Mouse (Mus musculus) embryonic facial prominence, embryonic 11.5 days (tissue): ENCODE data around the gene Ubp1. TPM values are rescaled to one million over a fixed set of nuclear protein-coding genes. Genes with fewer than 3 reads are reported as not detected.
A peak's percentile ranks its signal among the peaks of the same experiment; 100 is the strongest.
"Not testable (repeated sequence)": the region's sequence is repeated elsewhere in the genome, so short reads cannot be mapped to it uniquely, and the experiment has no call there.

ENCODE experiments used
- ATAC-seq: fragments of 200-750 bp; cut with Nextera tagmentation; replicated peaks from 2 replicates; pipeline ENCODE4 v1.8.0; 2017; ENCODE audit warnings: low read depth; ENCODE audit not compliant: insufficient number of reproducible peaks, low FRiP score, low TSS enrichment
- DNase-seq: peaks from one replicate; pipeline ENCODE4 v3.0.0-alpha.2; 2015; ENCODE audit warnings: low spot score
- H3K27ac ChIP-seq: fragments of 300-500 bp; sonication (generic); replicated peaks from 2 replicates; pipeline ENCODE4 v1.5.1; 2014; ENCODE audit warnings: mild to moderate bottlenecking, low read depth, low read length, control low read depth
- H3K27me3 ChIP-seq: fragments of 300-500 bp; sonication (generic); 2 replicates; pipeline ENCODE4 v1.6.1; 2014; ENCODE audit warnings: mild to moderate bottlenecking, low read length, moderate library complexity, mixed read lengths; ENCODE audit not compliant: control insufficient read depth, insufficient read depth
- H3K36me3 ChIP-seq: fragments of 300-500 bp; sonication (generic); replicated peaks from 2 replicates; pipeline ENCODE4 v1.6.1; 2014; ENCODE audit warnings: low read depth, mild to moderate bottlenecking, low read length, moderate library complexity, mixed read lengths; ENCODE audit not compliant: control insufficient read depth, insufficient read depth
- H3K4me1 ChIP-seq: fragments of 300-500 bp; sonication (generic); 2 replicates; pipeline ENCODE4 v1.6.1; 2014; ENCODE audit warnings: low read length, mixed read lengths; ENCODE audit not compliant: control insufficient read depth, insufficient read depth
- H3K4me2 ChIP-seq: fragments of 300-500 bp; sonication (generic); 2 replicates; pipeline ENCODE4 v1.6.1; 2014; ENCODE audit warnings: low read depth, mild to moderate bottlenecking, control low read depth, low read length, moderate library complexity
- H3K4me3 ChIP-seq: fragments of 300-500 bp; sonication (generic); 2 replicates; pipeline ENCODE4 v1.5.1; 2014; ENCODE audit warnings: low read depth, low read length, control low read depth
- H3K9ac ChIP-seq: fragments of 300-500 bp; sonication (generic); replicated peaks from 2 replicates; pipeline ENCODE4 v1.6.1; 2014; ENCODE audit warnings: mild to moderate bottlenecking, control low read depth, low read length
- H3K9me3 ChIP-seq: fragments of 300-500 bp; sonication (generic); replicated peaks from 2 replicates; pipeline ENCODE4 v1.6.1; 2016; ENCODE audit warnings: mild to moderate bottlenecking, low read length, inconsistent platforms, mixed read lengths; ENCODE audit not compliant: control insufficient read depth
- WGBS: fragments of 180-500 bp; shearing (Covaris S2); extraction: QIAGEN DNeasy Blood & Tissue Kit; methylation state at CpG from one replicate; pipeline ENCODE4 v1.1.7; 2014; 5-methylcytosine and 5-hydroxymethylcytosine counted together
- polyA plus RNA-seq: library from polyadenylated mRNA; unstranded; fragments of >200 nt; fragmentation: Nextera tagmentation; extraction: Ambion mirVana; gene quantifications from 2 replicates; pipeline ENCODE4 v1.2.1, GENCODE M21; 2014

Gene Ubp1
- polyA plus RNA-seq, result 40.6 and 43.2 TPM in 2 replicates

DNA sequence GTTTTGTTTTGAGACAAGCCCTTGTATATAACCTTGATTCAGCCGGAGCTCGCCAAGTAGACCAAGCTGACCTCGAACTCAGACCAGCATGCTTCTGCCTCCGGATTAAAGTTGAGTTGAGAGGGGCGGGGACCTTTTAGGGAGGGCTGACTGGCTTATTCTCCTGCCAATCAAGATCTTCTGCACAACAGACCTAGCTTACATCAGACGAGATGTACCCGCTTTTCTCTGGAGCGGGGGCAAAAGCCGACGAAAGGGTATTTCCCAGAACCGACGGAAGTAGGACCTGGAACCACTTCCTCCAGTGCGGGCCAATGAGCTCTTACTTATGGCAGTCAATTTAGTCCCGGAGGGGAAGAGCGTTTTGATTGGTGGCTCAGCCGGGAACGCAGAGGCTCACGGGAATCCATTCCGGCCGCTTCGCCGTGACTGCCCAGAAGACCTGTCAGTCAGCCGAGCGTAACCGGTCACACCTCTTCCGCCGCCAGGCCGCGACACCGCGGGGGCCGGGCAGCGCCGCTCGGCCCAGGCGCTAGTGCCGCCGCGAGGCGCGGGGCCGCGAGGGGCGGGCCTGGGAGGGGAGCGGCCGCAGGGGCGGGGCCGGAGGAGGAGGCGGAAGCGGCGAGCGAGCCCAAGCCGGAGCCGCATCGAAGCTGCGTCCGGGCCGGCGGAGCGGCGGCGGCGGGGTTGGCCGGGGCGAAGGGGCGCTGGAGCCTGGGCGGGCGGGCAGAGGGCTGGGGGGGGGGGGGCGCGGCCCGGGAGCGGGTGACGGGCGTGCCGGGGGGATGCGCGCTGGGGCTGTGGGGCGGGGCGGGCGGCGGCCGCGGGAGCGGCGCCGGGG, at the start of gene Ubp1:
Gene Ubp1, plus strand, starts transcription at position 401 of the 841 bp plus-strand sequence.
- Histone ChIP-seq H3K27me3 (no peaks in the 10 kb centered on the region), H3K27ac (peak within 1 kb of the TSS; percentile 80), H3K4me2 (peak within 1 kb of the TSS; percentile 80), H3K36me3 (no peaks in the 10 kb centered on the region), H3K9me3 (no peaks in the 10 kb centered on the region), H3K4me3 (peak within 1 kb of the TSS; percentile 96), H3K4me1 (no peaks in the 10 kb centered on the region), H3K9ac (peak within 1 kb of the TSS; percentile 92)
- DNase-seq, result peak; percentile 98
- under 1% methylated on average over 55 of the region's 86 CpGs for WGBS
- peak; percentile 98 for ATAC-seq

DNA sequence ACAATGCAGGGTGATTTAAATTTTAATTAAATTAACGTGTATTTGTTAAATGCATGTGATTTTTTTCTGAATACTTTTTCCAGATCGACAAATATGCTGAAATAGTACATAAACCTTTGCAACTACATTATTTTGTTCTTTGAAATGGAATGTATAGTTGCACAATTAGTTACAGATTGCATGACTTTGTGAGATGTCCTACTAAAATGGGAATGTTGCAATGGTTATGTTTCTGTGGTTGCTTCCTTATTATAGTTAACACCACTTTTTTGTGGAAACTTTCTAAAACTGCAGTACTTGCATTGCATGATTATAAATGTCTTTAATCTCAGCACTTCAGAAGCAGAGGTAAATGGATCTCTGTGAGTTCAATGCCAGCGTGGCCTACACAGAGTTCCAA, 35.8 kb upstream of the Ubp1 start:
- no peak for ATAC-seq
- 91% methylated on average over 3 of the region's 3 CpGs for WGBS
- no peaks in the 10 kb centered on the region for H3K4me1 ChIP-seq
- no peak overlapping the region for H3K4me3 ChIP-seq
- no peak overlapping the region for H3K9ac ChIP-seq
- DNase-seq, result no peak
- H3K27me3 ChIP-seq, result no peaks in the 10 kb centered on the region
- H3K4me2 ChIP-seq, result no peak overlapping the region
- 0 out of 2 replicates have a peak, but pooled peaks cover 2% of the 10 kb centered on the region for H3K36me3 ChIP-seq
- no peaks in the 10 kb centered on the region for H3K9me3 ChIP-seq
- no peak overlapping the region for H3K27ac ChIP-seq

DNA sequence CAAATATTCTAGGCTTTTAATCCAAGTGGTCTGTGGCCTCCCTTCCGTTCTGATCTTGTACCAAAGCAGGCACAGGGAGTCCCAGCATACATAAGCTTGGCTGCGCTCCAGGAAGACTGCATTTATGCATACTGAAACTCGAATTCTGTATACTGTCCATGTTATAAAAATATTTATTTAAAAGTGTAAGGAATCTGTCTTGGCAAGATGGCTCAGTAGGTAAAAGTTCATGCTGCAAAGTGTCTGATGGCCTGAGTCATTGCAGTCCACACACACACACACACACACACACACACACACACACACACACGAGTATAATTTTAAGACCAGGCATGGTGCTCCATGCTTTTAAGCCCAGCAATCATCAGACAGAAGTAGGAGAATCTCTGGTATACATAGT, 27.6 kb upstream of the Ubp1 start:
- no peak overlapping the region for H3K27ac ChIP-seq
- H3K36me3 ChIP-seq, result peaks cover 2% of the 10 kb centered on the region
- H3K4me1 ChIP-seq, result no peaks in the 10 kb centered on the region
- DNase-seq (no peak), ATAC-seq (no peak)
- H3K9ac ChIP-seq, result no peak overlapping the region
- 89% methylated on average over 4 of the region's 4 CpGs for WGBS
- H3K27me3 ChIP-seq, result no peaks in the 10 kb centered on the region
- no peak overlapping the region for H3K4me2 ChIP-seq
- H3K9me3 ChIP-seq, result no peaks in the 10 kb centered on the region
- no peak overlapping the region for H3K4me3 ChIP-seq

DNA sequence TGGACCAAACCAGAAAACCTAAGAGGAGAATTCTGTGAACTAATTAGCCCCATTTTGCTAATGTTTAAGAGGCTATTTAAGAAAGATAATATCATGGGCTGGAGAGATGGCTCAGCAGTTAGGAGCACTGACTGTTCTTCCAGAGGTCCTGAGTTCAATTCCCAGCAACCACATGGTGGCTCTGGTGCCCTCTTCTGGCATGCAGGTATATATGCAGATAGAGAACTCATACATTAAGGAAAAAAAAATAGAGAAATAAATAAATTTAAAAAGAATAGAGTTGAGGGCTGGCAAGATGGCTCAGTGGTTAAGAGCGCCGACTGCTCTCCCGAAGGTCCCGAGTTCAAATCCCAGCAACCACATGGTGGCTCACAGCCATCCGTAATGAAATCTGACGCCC, 26.4 kb upstream of the Ubp1 start:
- WGBS, result 89% methylated on average over 6 of the region's 6 CpGs
- not testable (repeated sequence) for H3K9ac ChIP-seq, H3K9me3 ChIP-seq, H3K4me1 ChIP-seq, H3K27ac ChIP-seq, ATAC-seq, H3K36me3 ChIP-seq, H3K4me2 ChIP-seq, H3K4me3 ChIP-seq, DNase-seq, H3K27me3 ChIP-seq

DNA sequence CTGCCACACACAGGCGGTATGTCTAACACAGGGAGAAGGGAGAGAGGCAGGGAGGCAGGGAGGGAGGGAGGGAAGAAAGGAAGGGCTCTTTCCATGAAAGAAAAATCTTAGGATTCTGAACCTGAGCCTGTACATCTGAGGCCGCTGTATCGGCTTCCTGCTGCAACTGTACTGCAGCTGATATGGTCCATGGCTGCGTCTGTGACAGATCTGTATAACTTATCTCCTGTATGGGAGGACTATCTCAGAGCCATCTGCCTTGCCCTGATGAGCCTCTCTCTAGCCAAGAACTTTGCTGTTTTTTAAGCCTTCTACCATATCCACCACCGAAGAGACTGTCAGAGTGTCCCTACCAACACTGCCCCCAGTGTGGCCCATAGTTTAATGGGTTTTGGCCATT, 14.9 kb upstream of the Ubp1 start:
- Histone ChIP-seq H3K27ac (no peak overlapping the region), H3K9me3 (no peaks in the 10 kb centered on the region), H3K9ac (no peak overlapping the region), H3K4me3 (no peak overlapping the region), H3K36me3 (no peaks in the 10 kb centered on the region; the same call in 1 of the 2 replicates), H3K27me3 (no peaks in the 10 kb centered on the region), H3K4me1 (no peaks in the 10 kb centered on the region), H3K4me2 (no peak overlapping the region)
- DNase-seq, result no peak
- no peak for ATAC-seq
- 95% methylated on average over 5 of the region's 5 CpGs for WGBS

DNA sequence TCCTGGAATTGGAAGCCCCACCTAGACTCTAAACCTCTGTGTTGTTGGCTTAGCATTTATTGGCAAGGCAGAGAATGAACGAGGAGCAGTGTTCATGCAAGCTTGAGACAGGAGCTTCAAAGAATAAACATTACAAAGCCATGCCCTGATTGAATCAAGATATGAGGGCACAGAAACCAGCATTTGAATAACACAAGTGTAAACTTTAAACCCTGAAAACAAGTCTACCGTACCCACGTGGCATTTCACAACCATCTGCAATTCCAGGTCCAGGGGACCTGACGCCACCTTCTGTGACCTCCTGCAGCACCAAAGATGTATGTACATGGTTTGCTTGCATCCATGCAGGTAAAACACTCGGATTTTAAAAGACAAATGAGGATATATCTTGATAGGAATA, 8.1 kb upstream of the Ubp1 start:
- Histone ChIP-seq H3K36me3 (no peaks in the 10 kb centered on the region), H3K27me3 (no peaks in the 10 kb centered on the region), H3K9me3 (no peaks in the 10 kb centered on the region), H3K4me2 (no peak overlapping the region), H3K27ac (no peak overlapping the region), H3K4me1 (no peaks in the 10 kb centered on the region), H3K9ac (no peak overlapping the region), H3K4me3 (no peak overlapping the region)
- WGBS, result 93% methylated on average over 5 of the region's 5 CpGs
- ATAC-seq, result no peak
- no peak for DNase-seq

DNA sequence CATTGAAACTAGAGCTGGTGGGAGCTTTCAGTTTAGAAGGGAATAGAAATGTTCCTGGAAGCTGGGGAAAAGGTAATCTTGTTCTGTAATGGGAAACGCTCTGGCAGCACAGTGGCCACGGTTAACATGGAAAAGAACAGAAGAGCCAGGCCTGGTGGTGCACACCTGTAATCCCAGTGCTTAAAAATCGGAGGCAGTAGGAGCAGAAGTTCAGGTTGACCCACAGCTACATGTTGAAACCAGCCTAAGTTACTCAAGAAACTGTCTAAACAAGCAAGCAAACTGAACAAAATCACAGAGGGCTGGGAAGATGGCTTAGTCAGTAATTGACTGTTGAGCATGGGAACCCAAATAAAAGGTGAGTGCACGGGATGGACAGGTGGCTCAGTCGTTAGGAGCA, 5.9 kb upstream of the Ubp1 start:
- Histone ChIP-seq H3K27me3 (no peaks in the 10 kb centered on the region), H3K9ac (no peak overlapping the region), H3K4me2 (no peak overlapping the region), H3K4me3 (no peak overlapping the region), H3K27ac (no peak overlapping the region), H3K4me1 (no peaks in the 10 kb centered on the region), H3K36me3 (no peaks in the 10 kb centered on the region), H3K9me3 (no peaks in the 10 kb centered on the region)
- no peak for DNase-seq
- WGBS, result 83% methylated on average over 5 of the region's 5 CpGs
- no peak for ATAC-seq

DNA sequence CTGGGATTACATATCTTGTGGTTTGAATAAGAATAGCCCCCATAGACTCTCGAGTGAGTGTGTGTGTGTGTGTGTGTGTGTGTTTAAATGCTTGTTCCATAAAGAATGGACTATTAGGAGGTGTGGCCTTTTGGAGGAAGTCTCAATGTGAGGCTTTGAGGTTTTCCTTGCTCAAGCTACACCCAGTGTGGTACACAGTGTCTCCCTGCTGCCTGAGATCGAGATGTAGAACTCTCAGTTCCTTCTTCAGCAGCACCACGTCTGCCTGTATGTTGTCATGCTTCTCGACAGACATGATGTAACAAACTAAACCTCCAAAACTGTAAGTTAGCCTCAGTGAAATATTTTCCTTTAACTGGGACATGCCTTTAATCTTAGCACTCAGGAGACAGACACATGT, 2.1 kb upstream of the Ubp1 start:
- 90% methylated on average over 4 of the region's 4 CpGs for WGBS
- H3K4me2 ChIP-seq, result no peak overlapping the region
- H3K27me3 ChIP-seq, result no peaks in the 10 kb centered on the region
- no peaks in the 10 kb centered on the region for H3K9me3 ChIP-seq
- no peaks in the 10 kb centered on the region for H3K4me1 ChIP-seq
- H3K27ac ChIP-seq, result no peak overlapping the region
- no peaks in the 10 kb centered on the region for H3K36me3 ChIP-seq
- DNase-seq, result no peak
- H3K9ac ChIP-seq, result no peak overlapping the region
- no peak for ATAC-seq
- H3K4me3 ChIP-seq, result no peak overlapping the region
